In genomic region chr3:97633456-97633855, GRCm38 (mm10) we compare ENCODE assay signal across 24 mouse cellular contexts. TPM values are rescaled to one million over a fixed set of nuclear protein-coding genes. Genes with fewer than 3 reads are reported as not detected.
"Had no signal": no experiment of that assay in that cellular context is flagged by ENCODE, and none has a peak within 500 bp of the region (broad histone marks: within the 10 kb centered on the region; RNA-seq: fewer than 3 reads in every experiment).

No protein-coding gene starts in this region.

- H3K27me3 ChIP-seq: limb, embryonic 12.5 days; limb, embryonic 15.5 days; lung, embryonic 15.5 days had no signal

- H3K36me3 ChIP-seq: limb, embryonic 12.5 days; limb, embryonic 15.5 days; lung, embryonic 15.5 days had no signal

- H3K9me3 ChIP-seq: limb, embryonic 12.5 days; limb, embryonic 15.5 days; lung, embryonic 15.5 days had no signal

- H3K4me2 ChIP-seq: limb, embryonic 12.5 days; limb, embryonic 15.5 days; lung, embryonic 15.5 days; midbrain, embryonic 11.5 days had no signal

- DNase-seq: kidney, adult 18-20 months; kidney, postnatal 14 days; kidney, postnatal 4 days; left cerebral cortex, postnatal 4 days; midbrain, embryonic 14.5 days; thymus, postnatal 36 days had no signal

- H3K27ac ChIP-seq: limb, embryonic 12.5 days; limb, embryonic 15.5 days; liver, embryonic 14.5 days; lung, embryonic 15.5 days had no signal

- H3K9ac ChIP-seq: limb, embryonic 12.5 days; limb, embryonic 15.5 days; liver, embryonic 14.5 days; lung, embryonic 15.5 days had no signal

- H3K4me3 ChIP-seq: limb, embryonic 12.5 days; limb, embryonic 15.5 days; lung, embryonic 15.5 days had no signal

RNA-seq across cellular contexts. Expression of gene Gm17651, which starts 41.0 kb away (rescaled TPM):
- total RNA-seq: layer of hippocampus, adult 18-20 months; layer of hippocampus, postnatal 14 days; left cerebral cortex, adult 8-10 months; left cerebral cortex, postnatal 14 days; left cerebral cortex, postnatal 4 days; megakaryocyte progenitor cell, adult 5-6 weeks; megakaryocyte-erythroid progenitor cell, adult 5-6 weeks; midbrain, postnatal 0 days had no signal
- polyA plus RNA-seq: kidney, embryonic 16.5 days; limb, embryonic 12.5 days; limb, embryonic 15.5 days; liver, embryonic 14.5 days; lung, embryonic 15.5 days; midbrain, embryonic 11.5 days; midbrain, embryonic 14.5 days; midbrain, postnatal 0 days; neural tube, embryonic 11.5 days; neural tube, embryonic 14.5 days; stomach, embryonic 14.5 days; thymus, postnatal 0 days; urinary bladder, adult 2 months had no signal
